Mouse (Mus musculus): ENCODE results near the gene Hmg20b.
A peak's percentile ranks its signal among the peaks of the same experiment; 100 is the strongest.

- TF ChIP-seq POLR2A (IDR thresholded peaks at IDR 0.05; ENCODE audit: insufficient read length, low read depth) (no peak), MYOG (IDR thresholded peaks at IDR 0.05; ENCODE audit: control insufficient read depth in 1 of 3, insufficient read depth in 1 of 3, insufficient read length in 2 of 3, low read depth in 2 of 3) (no peak), USF1 (IDR thresholded peaks at IDR 0.05; ENCODE audit: low read depth) (peak; percentile 32), REST (IDR thresholded peaks at IDR 0.05; ENCODE audit: insufficient read depth, insufficient read length) (no peak), MYOD1 (IDR thresholded peaks at IDR 0.05; ENCODE audit: control insufficient read depth in 1 of 3, insufficient read length in 2 of 3, low read depth in 2 of 3) (no peak)
Observed at GRCm38 (mm10) chr10:81314201-81314600, 36.1 kb downstream of the Hmg20b start.

All from myocyte (in vitro differentiated cells).